Mouse (Mus musculus): ENCODE measurements around the gene Plch1. TPM values are rescaled to one million over a fixed set of nuclear protein-coding genes. Genes with fewer than 3 reads are reported as not detected.

The Plch1 gene
- 1.9 to 3.8 TPM (median 2.4 TPM) in 4 replicates for total RNA-seq (2023; ENCODE audit: inconsistent age)

GRCm38 (mm10) chr3:63899309-63899695 lies at the start of gene Plch1:
Gene Plch1, minus strand, starts transcription at chr3:63899472.

GRCm38 (mm10) chr3:63928878-63929859 lies 29.9 kb upstream of the Plch1 start, which contains the start of gene E130311K13Rik:
Gene E130311K13Rik, minus strand, starts transcription at chr3:63929472.

Other genes with a start within 250 kb of the Plch1 start
- 3.1 to 4.9 TPM (median 3.5 TPM) in 4 replicates for gene E130311K13Rik, start 30.0 kb upstream of the Plch1 start, total RNA-seq (2023; ENCODE audit: inconsistent age)
- gene Slc33a1, start 65.3 kb upstream of the Plch1 start, total RNA-seq (2023; ENCODE audit: inconsistent age) = 9.6 to 11.0 TPM (median 10.3 TPM) in 4 replicates
- 15.5 to 16.0 TPM (median 15.9 TPM) in 4 replicates for gene Gmps, start 76.6 kb upstream of the Plch1 start, total RNA-seq (2023; ENCODE audit: inconsistent age)
- gene Vmn2r1, start 182.1 kb upstream of the Plch1 start, total RNA-seq (2023; ENCODE audit: inconsistent age) = not detected in 4 replicates
- not detected in 4 replicates for gene Vmn2r2, start 242.5 kb upstream of the Plch1 start, total RNA-seq (2023; ENCODE audit: inconsistent age)